Mouse (Mus musculus): ENCODE results near the gene 4930503B20Rik. TPM values are rescaled to one million over a fixed set of nuclear protein-coding genes. Genes with fewer than 3 reads are reported as not detected.

The 4930503B20Rik gene
- not detected in 2 replicates for total RNA-seq (2015; ENCODE audit: low replicate concordance)
- 0.39 TPM in 1 of 2 replicates, not detected in the other for total RNA-seq (2017; ENCODE audit: low replicate concordance)

GRCm38 (mm10) chr3:146651217-146651616 lies at the start of gene 4930503B20Rik:
Gene 4930503B20Rik, minus strand, starts transcription at chr3:146651317.
- no peak for ATAC-seq (replicated peaks; ENCODE audit: low FRiP score, poor library complexity, severe bottlenecking)

- peak; percentile 82 for ATAC-seq (replicated peaks; ENCODE audit: low FRiP score, poor library complexity, severe bottlenecking)
Measured at GRCm38 (mm10) chr3:146700051-146700450, 48.9 kb upstream of the 4930503B20Rik start.

GRCm38 (mm10) chr3:146698982-146699381 lies 47.9 kb upstream of the 4930503B20Rik start:
- ATAC-seq (replicated peaks; ENCODE audit: low FRiP score, poor library complexity, severe bottlenecking): no peak

DNA sequence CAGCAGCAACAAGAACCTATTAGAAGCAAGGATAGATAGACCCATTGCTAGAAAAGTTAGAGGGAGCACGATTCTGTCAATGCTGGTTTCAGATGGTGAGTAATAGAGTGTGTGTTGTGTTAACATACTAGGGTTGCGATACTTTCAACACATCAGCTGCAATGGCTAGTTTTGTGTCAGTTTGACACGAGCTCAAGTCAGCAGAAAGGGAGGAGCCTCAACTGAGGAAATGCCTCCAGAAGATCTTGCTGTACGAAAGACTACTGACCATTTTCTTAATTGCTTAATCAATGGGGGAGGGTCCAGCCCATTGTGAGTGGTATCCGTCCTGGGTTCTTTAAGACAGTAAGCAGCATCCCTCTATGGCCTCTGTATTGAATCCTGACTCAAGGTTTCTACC lies 41.4 kb upstream of the 4930503B20Rik start:
- ATAC-seq (replicated peaks; ENCODE audit: low FRiP score, poor library complexity, severe bottlenecking): no peak

- no peak for ATAC-seq (replicated peaks; ENCODE audit: low FRiP score, poor library complexity, severe bottlenecking)
Measured at GRCm38 (mm10) chr3:146687121-146687725, 36.1 kb upstream of the 4930503B20Rik start.

GRCm38 (mm10) chr3:146686428-146686827 lies 35.3 kb upstream of the 4930503B20Rik start:
- no peak for ATAC-seq (replicated peaks; ENCODE audit: low FRiP score, poor library complexity, severe bottlenecking)

DNA sequence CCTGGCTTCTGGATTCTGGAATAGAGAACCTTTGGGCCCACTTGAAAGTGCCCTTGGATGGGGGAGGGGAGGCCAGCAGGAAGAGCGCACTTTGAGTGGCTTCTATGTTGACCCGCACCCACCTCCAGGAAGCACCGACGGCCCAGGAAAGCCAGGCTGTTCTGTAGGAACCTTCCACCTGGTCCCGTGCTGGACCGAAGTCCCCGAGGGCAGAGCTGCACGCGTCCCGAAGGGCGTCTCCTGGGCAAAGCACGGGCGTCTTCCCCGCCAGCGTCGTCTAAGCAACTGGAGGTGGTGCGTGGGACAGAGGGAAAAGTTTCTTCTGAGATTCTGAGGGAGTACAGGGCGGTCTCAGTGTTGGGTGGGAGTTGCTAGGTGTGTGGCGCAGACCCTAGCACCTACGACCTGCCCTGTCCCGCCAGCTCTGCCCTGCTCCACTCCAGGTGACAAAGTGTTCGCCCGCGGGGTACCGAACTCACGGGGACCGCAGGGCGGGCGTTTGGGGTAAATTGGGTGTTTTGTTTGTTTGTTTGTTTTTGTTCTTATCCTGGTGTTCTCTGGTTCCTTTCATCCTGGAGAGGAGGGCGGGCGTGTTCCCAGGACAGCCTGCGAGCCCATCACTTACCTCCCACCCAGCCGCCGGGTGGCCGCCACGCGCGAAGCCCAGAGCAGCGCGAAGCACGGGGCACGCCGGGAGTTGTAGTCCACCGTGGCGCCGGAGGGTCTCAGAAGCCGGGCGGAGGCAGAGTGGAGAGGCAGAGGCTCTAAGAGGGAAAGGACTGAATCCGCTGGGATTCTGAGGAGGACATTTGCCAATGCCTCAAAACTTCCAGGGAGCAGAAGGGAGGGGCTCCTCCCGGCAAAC lies 33.9 kb upstream of the 4930503B20Rik start, which contains the start of gene Samd13:
Gene Samd13 (minus strand): TSS at position 782 of the 865 bp plus-strand sequence.
- ATAC-seq (replicated peaks; ENCODE audit: low FRiP score, poor library complexity, severe bottlenecking): peak; percentile 30; the same call in 1 of the 2 replicates

- no peak for ATAC-seq (replicated peaks; ENCODE audit: low FRiP score, poor library complexity, severe bottlenecking)
Measured at GRCm38 (mm10) chr3:146683095-146683494, 32.0 kb upstream of the 4930503B20Rik start.

DNA sequence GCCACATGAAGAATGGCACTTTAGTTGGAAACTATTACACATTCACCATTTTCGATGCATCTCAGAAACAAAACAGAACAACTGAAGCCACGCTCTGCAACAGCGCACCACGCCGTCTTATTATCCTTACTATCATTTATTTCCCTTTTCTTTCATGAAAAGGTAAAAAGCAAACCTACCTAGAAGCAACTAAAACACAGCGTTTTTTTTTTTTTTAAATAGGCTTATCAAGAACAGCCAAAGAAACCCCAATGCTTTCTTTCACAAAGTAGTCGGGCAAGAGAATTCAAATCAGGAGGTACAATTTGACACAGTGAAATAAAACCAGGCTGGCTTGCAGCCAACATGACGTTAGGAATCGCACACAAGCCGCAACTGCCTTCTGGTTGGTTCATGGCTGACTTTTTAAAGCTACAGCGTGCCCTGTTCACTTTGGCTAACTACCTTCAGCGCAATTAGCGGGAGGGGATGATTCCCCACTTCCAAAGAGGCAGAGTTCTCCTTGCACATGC lies 31.1 kb upstream of the 4930503B20Rik start:
- ATAC-seq (replicated peaks; ENCODE audit: low FRiP score, poor library complexity, severe bottlenecking): no peak

DNA sequence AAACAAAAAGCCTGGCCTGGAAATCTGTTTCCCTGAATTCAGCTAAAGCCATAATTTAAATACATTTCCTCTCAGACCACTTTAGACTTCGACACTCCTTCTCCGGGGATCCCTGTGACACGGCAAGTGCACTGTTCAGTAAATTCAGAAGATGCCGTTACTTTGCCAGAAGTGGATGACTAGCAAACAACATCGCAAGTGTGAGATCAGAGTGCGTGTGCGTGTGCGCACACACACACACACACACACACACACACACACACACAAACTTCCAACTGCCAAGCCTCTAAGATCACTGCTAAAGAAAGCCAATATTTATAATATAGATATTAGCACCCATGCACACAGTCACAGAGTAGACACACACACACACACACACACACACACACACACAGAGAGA lies 30.6 kb upstream of the 4930503B20Rik start:
- no peak for ATAC-seq (replicated peaks; ENCODE audit: low FRiP score, poor library complexity, severe bottlenecking)

GRCm38 (mm10) chr3:146680625-146681024 lies 29.5 kb upstream of the 4930503B20Rik start:
- ATAC-seq (replicated peaks; ENCODE audit: low FRiP score, poor library complexity, severe bottlenecking): no peak

DNA sequence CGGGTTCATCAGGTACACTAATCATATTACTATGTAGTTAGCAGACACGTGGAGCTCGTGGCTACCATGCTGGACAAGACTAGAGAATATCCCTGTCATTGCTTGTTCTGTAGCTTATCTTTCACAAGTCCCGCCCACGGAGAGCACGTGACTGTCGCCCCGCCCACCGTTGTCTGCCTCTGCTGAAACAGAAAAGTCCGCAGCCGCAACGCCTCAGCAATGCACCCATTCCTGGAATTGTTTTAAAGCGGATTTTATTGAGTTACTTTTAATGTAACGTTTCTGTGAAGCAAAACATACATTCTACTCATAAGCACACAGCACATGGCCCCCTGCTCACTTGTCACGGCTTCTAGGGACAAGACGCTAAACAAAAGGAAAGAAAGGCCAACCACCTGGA lies 28.5 kb upstream of the 4930503B20Rik start:
- no peak for ATAC-seq (replicated peaks; ENCODE audit: low FRiP score, poor library complexity, severe bottlenecking)

GRCm38 (mm10) chr3:146676193-146676592 lies 25.1 kb upstream of the 4930503B20Rik start:
- ATAC-seq (replicated peaks; ENCODE audit: low FRiP score, poor library complexity, severe bottlenecking): no peak

- no peak for ATAC-seq (replicated peaks; ENCODE audit: low FRiP score, poor library complexity, severe bottlenecking)
Measured at GRCm38 (mm10) chr3:146675101-146675500, 24.0 kb upstream of the 4930503B20Rik start.

DNA sequence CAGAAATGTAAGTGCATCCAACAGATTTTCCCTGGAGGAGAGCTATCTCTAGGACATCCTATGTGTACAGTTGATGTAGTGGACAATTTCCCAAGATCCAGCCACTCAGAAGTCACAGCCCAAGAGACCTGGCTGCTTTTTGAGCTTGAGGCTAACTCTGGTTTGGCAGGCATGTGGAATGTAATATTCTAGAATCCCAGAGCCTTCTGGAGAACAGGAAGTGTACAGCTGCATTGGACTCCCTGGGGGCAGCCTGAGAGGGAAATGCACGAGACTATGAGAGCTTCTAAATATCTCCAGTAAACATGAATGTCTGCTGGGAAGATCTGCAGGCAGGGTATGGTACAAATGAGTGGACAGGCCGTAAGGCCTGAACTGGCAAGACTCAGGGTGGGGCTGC lies 20.0 kb upstream of the 4930503B20Rik start:
- ATAC-seq (replicated peaks; ENCODE audit: low FRiP score, poor library complexity, severe bottlenecking): no peak

GRCm38 (mm10) chr3:146661907-146662306 lies 10.8 kb upstream of the 4930503B20Rik start:
- no peak for ATAC-seq (replicated peaks; ENCODE audit: low FRiP score, poor library complexity, severe bottlenecking)

DNA sequence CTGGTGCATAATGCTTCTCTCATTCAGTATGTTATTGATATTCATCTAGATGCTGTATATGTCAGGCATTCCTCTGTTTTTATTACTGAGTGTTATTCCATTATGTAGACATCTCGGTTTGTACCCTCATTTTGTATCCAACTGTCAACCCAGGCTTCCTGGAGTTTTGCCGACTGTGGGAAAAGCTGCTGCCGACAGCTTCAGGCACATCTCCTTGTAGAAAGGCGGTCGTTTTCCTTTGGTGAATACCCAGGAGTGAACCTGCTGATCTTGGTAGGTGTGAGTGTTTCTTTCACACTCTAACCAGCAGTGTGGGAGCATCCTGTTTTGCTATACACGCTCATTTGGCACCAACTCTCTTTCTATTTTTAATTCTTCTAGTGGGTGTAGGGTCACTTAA lies 9.9 kb upstream of the 4930503B20Rik start:
- no peak for ATAC-seq (replicated peaks; ENCODE audit: low FRiP score, poor library complexity, severe bottlenecking)

DNA sequence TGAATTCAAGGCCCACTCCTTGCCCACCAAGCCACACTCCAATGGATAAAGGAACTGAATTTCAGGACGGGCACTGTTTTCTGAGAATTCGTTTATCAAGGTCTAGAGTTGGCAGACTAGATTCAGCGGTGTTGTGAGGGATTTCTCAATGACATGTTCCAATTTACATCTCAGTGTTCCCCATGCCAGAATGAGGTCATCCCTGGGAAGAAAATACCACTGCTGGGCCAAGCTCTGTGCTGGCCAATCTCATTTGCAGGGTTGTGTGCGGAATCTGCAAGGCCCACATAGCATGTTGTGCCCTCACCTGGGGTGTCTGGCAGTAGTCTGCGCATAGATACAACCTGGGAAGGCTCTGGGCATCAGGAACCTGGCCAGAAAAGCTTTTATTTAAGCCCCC lies 8.2 kb upstream of the 4930503B20Rik start:
- no peak for ATAC-seq (replicated peaks; ENCODE audit: low FRiP score, poor library complexity, severe bottlenecking)

GRCm38 (mm10) chr3:146658061-146658639 lies 7.0 kb upstream of the 4930503B20Rik start:
- no peak for ATAC-seq (replicated peaks; ENCODE audit: low FRiP score, poor library complexity, severe bottlenecking)

DNA sequence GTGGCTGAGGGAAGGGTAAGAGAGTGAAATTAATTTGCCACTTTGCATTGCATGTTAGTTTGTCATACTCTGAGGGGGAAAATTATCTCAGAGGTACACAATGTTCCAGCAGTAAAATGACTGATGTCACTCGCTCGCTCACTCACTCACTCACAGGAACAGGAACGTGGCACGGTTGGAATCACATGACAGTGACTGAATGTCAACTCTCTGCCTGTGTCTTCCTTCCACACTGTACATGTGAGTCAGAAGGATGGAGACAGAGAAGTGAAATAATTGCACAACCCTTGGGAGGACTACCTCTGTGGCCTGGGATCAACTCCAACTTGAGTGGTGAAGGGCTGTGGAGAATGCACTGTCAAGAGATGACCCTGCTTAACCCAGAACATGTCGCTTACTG lies 6.3 kb upstream of the 4930503B20Rik start:
- no peak for ATAC-seq (replicated peaks; ENCODE audit: low FRiP score, poor library complexity, severe bottlenecking)

All from erythroid progenitor cell, adult 5-6 weeks (primary cell).